Mouse (Mus musculus): Measurements from ENCODE around the gene S100a16. TPM values are rescaled to one million over a fixed set of nuclear protein-coding genes. Genes with fewer than 3 reads are reported as not detected.
A peak's percentile ranks its signal among the peaks of the same experiment; 100 is the strongest.

The S100a16 gene
- 100 to 1,000 TPM; 101 to 106 TPM for total RNA-seq (2021)

GRCm38 (mm10) chr3:90537141-90537904 is at the start of gene S100a16:
TSS of gene S100a16 (plus strand) at chr3:90537254.
- peak; percentile 84 for DNase-seq

GRCm38 (mm10) chr3:90488576-90488975 is 48.5 kb upstream of the S100a16 start:
- DNase-seq, result no peak

- DNase-seq, result peak; percentile 98
Observed at GRCm38 (mm10) chr3:90490696-90491256, 46.3 kb upstream of the S100a16 start, which contains the start of gene Snapin. TSS of gene Snapin (minus strand) at chr3:90491033.

- peak; percentile 41 for DNase-seq
Observed at GRCm38 (mm10) chr3:90491350-90491749, 45.7 kb upstream of the S100a16 start.

GRCm38 (mm10) chr3:90493831-90494540 is 43.1 kb upstream of the S100a16 start:
- no peak for DNase-seq

- DNase-seq, result no peak
Observed at GRCm38 (mm10) chr3:90495850-90496525, 41.1 kb upstream of the S100a16 start.

- DNase-seq, result no peak
Observed at GRCm38 (mm10) chr3:90497597-90497996, 39.5 kb upstream of the S100a16 start.

GRCm38 (mm10) chr3:90503444-90503843 is 33.6 kb upstream of the S100a16 start:
- DNase-seq, result no peak

GRCm38 (mm10) chr3:90505216-90505615 is 31.8 kb upstream of the S100a16 start:
- no peak for DNase-seq

- no peak for DNase-seq
Observed at GRCm38 (mm10) chr3:90506362-90506761, 30.7 kb upstream of the S100a16 start.

GRCm38 (mm10) chr3:90508287-90508949 is 28.6 kb upstream of the S100a16 start:
- no peak for DNase-seq

GRCm38 (mm10) chr3:90508950-90509746 is 27.9 kb upstream of the S100a16 start, which contains the start of gene Chtop:
TSS of gene Chtop (minus strand) at chr3:90509498.
- DNase-seq, result peak; percentile 100

- DNase-seq, result no peak
Observed at GRCm38 (mm10) chr3:90509747-90510123, 27.3 kb upstream of the S100a16 start.

GRCm38 (mm10) chr3:90512276-90512675 is 24.8 kb upstream of the S100a16 start:
- DNase-seq, result no peak

GRCm38 (mm10) chr3:90512948-90513642 is 24.0 kb upstream of the S100a16 start:
- DNase-seq, result no peak

GRCm38 (mm10) chr3:90513796-90514590 is 23.1 kb upstream of the S100a16 start, which contains the start of the genes S100a1 and S100a13:
TSS of gene S100a1 (minus strand) at chr3:90514392.
TSS of gene S100a13 (plus strand) at chr3:90514435.
- DNase-seq, result peak; percentile 80

- peak; percentile 80 for DNase-seq
Observed at GRCm38 (mm10) chr3:90514691-90515090, 22.4 kb upstream of the S100a16 start.

GRCm38 (mm10) chr3:90515242-90515641 is 21.8 kb upstream of the S100a16 start:
- DNase-seq, result peak; percentile 49

GRCm38 (mm10) chr3:90515789-90516188 is 21.3 kb upstream of the S100a16 start:
- no peak for DNase-seq

GRCm38 (mm10) chr3:90517711-90518110 is 19.3 kb upstream of the S100a16 start:
- no peak for DNase-seq

Measured in heart, postnatal 4 days (tissue).